Mouse (Mus musculus): ENCODE measurements around the gene Nop10. TPM values are rescaled to one million over a fixed set of nuclear protein-coding genes. Genes with fewer than 3 reads are reported as not detected.

Gene Nop10
- total RNA-seq, 2 experiments from 2014 or later, result 70.2 to 71.9 TPM

GRCm38 (mm10) chr2:112296211-112296610 lies 34.5 kb downstream of the Nop10 start:
- peak; percentile 41 to 63 for DNase-seq (ENCODE audit: low spot score in 2 of 2)
- intact Hi-C loops (cut with DNase I), result no loop called here

- intact Hi-C loops (cut with DNase I), result no loop called here
- DNase-seq (ENCODE audit: low spot score in 2 of 2), result no peak
Measured at GRCm38 (mm10) chr2:112298221-112298620, 36.5 kb downstream of the Nop10 start.

- peak in 1 of 2 experiments; percentile 44 for DNase-seq (ENCODE audit: low spot score in 2 of 2)
Measured at GRCm38 (mm10) chr2:112308671-112309070, 46.9 kb downstream of the Nop10 start.

GRCm38 (mm10) chr2:112309161-112309600 lies 47.5 kb downstream of the Nop10 start:
- intact Hi-C loops (cut with DNase I), result no loop called here
- DNase-seq (ENCODE audit: low spot score in 2 of 2), result peak in 1 of 2 experiments; percentile 28

More at GRCm38 (mm10) chr2:112308671-112309070, 46.9 kb downstream of the Nop10 start:
- intact Hi-C loops (cut with DNase I), result no loop called here

Other genes starting within 250 kb of the Nop10 start
- not detected for gene Olfr1310, start 249.2 kb upstream of the Nop10 start, total RNA-seq (2021)
- not detected for gene Olfr1311, start 237.5 kb upstream of the Nop10 start, total RNA-seq (2021)
- not detected for gene Olfr1312, start 211.7 kb upstream of the Nop10 start, total RNA-seq (2021)
- gene Olfr1313, start 184.1 kb upstream of the Nop10 start, total RNA-seq (2021), result not detected
- not detected for gene Olfr1314, start 165.1 kb upstream of the Nop10 start, total RNA-seq (2021)
- not detected for gene Olfr1315-ps1, start 146.5 kb upstream of the Nop10 start, total RNA-seq (2021)
- not detected for gene Olfr1316, start 126.9 kb upstream of the Nop10 start, total RNA-seq (2021)
- not detected for gene Olfr1317, start 121.6 kb upstream of the Nop10 start, total RNA-seq (2021)
- not detected for gene Olfr1318, start 107.7 kb upstream of the Nop10 start, total RNA-seq (2021)
- gene Lpcat4, start 22.5 kb upstream of the Nop10 start, total RNA-seq (2021), result 100 to 1,000 TPM; 121 to 122 TPM
- not detected for gene Nutm1, start 2.6 kb upstream of the Nop10 start, total RNA-seq (2021)
- 100 to 1,000 TPM; 114 to 125 TPM for gene Slc12a6, start 3.9 kb downstream of the Nop10 start, total RNA-seq (2021)
- gene Gm21985, start 4.4 kb downstream of the Nop10 start, total RNA-seq (2021), result 1 to 10 TPM; 1.8 to 3.2 TPM
- gene Emc4, start 106.1 kb downstream of the Nop10 start, total RNA-seq (2021), result 100 to 1,000 TPM; 178 to 180 TPM
- gene Katnbl1, start 117.3 kb downstream of the Nop10 start, total RNA-seq (2021), result 10 to 100 TPM; 11.9 to 13.0 TPM
- gene Emc7, start 193.1 kb downstream of the Nop10 start, total RNA-seq (2021), result 10 to 100 TPM; 44.6 to 46.1 TPM
- gene Chrm5, start 218.8 kb downstream of the Nop10 start, total RNA-seq (2021), result 1 to 10 TPM; 1.1 to 3.6 TPM
- gene Aven, start 231.0 kb downstream of the Nop10 start, total RNA-seq (2021), result 10 to 100 TPM in 1 of 2 experiments, 1 to 10 TPM in 1; 9.4 to 10.8 TPM

Data from left cerebral cortex, postnatal 14 days (tissue).